Mouse (Mus musculus) mouse embryonic stem cell (cell line): ENCODE data around the gene Col4a2.

Source experiments
- in situ Hi-C, 2 experiments: fragments of 300-500 bp; cut with MboI; formaldehyde crosslinking; loops; 1 replicate in 1 of 2; 3 replicates in 1 of 2; pipeline ENCODE4 v1.14.3; 2019 to 2020; ENCODE audit warnings: low sequenced_read_pairs in 2 of 2, low pct_unique_long_range_greater_than_20kb in 1 of 2, mixed read lengths in 1 of 2; ENCODE audit not compliant: unreplicated experiment in 1 of 2

The Col4a2 gene

DNA sequence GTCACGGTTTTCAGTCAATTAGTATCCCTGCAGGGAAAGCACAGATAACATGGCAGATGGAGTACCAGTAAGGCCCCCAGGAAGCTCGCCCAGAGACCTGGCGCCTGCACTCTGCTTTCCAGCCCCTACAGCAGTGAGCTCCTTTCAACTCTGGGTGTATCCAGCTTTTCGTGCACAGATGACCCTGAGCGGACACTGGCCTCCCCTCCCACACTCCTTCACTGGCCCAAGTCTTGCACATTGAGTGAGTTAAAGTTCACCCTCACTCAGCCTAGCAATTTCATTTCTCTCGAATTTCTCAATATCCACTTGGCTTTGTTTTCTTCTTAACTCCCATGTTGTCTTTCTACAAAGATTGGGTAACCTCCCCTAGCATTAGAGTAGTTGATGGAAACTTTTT, 24.3 kb upstream of the Col4a2 start:
- in situ Hi-C loops, result no loop called here

DNA sequence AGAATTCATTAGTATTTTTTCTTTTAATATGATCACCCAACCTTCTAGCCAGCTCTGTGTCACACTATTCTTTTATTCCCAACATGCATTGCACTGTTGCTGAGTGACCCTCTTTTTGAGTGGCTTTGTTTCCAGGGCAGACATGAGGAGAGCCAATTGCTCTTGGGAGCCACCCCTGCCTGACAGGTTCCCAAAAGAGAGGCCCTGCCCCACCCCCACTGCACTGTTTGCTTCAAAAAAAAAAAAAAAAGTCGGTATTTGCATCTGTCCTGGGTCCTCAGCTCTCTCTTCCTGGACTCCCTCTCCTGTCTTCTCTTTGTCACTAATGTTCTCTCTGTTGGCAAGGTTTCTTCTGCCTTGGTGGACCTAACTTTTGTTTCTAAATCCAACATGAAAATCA, 22.1 kb upstream of the Col4a2 start:
- in situ Hi-C loops, result no loop called here

DNA sequence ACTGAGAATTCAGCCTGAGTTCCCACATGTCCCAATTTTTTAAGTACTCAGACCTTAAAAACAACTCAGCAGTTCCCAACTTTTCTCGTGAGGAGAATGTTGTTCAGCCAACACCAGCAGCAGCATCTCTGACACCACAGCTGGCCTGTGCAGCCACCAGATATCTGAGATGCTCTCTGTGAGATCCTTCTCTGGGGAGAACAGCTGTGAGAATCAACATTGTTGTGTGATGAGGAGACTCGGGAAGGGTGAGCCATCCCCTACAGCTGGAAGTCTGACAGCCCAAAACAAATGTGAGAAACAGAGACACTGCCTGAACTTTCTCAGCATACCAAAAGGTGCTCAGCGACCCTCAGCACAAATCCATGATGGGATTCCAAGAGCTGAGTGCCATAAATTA, 20.0 kb upstream of the Col4a2 start:
- in situ Hi-C loops, result no loop called here

DNA sequence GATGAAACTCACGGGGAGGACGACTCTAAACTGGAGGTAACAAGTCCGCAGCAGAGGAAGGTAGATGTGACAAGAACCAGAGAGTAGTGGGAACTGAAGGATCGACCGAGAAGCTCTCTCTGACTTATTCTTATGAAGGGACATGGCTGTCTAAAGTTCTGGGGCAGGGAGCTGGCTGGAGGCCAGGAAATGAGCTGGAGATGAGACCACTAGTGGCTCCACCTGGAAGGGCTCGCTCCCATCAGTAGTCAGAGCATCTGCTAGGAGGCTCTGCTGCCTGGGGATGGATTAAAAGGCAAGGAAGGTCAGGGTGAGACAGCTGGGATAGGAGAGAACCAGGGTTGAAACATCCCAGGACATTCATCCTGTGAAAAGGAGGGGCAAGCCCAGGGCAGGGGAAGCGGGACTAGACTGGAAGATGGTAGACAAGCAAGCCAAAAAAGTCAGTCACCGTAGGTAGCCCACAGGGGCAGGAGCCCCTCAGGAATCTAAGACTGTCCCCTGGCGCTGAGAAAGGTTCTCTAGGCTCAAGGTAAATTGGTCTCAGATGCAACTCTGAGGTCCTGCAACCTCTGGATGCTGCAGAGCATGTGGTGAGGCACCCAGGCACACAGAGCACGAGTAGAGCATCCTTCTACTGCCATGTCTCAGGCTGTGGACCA, 16.2 kb upstream of the Col4a2 start:
- in situ Hi-C loops, result no loop called here

DNA sequence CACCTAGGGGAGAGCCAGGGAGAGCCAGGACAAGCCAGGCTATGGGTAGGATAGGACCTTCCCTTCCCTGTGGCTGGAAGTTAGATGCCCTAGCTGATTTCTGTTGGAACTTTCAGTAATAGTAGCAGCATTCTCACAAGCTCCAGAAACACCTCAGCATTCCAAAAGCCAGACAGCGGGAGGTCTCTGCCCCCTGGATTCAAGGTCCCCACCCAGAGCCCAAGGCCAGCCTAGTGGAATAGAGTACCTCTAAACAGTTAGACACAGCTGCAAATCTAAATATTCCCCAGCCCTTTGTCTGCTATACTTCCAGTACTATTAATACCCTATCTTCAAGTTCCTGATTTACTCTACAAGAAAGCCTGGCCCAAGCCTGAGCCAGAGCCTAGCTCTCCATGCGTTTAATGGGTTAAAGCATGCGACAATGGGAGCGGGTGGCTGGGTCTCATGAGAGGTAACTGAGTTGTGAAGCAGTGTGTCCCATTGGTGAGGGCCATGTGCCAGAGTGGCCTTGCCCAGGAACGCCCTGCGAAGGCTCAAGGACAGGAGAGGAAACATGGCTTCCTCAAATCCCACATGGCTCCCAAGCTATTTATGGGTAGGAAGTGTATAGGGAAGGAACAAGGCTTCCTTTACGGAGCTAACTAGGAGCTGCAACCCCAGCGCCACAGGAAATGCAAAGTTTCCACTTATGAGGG, 15.3 kb upstream of the Col4a2 start:
- in situ Hi-C loops, result no loop called here

DNA sequence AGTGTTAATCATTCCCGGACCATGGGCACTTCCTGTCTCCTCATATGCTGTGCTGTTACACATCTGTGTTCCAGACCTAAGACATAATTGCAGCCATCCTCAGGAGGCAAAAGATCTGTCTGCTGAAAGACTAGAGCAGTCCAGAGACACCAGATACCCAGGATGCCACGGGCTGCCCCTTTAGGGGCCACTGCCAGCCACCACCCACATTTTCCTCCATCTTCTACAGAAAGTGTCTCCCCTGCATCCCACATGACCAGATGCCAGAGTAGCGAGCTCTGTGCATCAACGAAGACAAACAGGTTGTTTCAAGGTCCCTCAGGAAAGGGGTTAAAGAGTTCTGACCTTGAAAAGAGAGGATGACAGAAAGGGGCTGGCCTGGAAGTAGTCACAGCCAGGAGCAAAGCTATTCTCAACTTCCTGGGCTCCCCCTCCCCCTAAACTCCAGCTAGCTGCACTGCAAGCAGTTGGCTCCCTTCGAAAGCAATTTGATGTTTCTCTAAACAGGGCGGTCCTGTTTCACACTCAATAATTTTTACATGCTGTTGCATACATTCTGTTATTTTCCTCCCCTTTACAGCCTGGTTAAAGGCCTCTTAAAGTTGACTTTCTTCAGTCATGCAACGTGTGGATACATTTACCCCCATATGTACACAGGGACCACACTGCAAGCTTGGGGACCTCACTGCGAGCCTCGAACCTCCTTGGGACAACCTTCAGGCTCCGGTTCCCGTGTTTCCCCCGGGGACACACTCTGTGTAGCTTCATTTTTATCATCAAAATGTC, 13.9 kb upstream of the Col4a2 start:
- in situ Hi-C loops, result no loop called here

DNA sequence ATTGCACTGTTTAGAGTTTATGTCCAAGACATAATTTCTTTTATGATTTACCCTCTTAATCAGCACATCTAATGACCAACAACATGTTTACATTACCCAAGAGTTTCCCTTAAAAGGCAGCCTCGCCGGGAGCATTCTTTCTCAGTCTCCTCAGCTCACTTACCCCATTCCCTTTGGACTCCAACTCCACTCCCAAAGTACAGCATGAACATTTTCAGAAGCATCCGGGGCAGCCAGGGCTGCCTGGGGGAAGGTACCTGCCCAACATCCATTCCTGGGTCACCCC, 13.3 kb upstream of the Col4a2 start:
- in situ Hi-C loops, result no loop called here

DNA sequence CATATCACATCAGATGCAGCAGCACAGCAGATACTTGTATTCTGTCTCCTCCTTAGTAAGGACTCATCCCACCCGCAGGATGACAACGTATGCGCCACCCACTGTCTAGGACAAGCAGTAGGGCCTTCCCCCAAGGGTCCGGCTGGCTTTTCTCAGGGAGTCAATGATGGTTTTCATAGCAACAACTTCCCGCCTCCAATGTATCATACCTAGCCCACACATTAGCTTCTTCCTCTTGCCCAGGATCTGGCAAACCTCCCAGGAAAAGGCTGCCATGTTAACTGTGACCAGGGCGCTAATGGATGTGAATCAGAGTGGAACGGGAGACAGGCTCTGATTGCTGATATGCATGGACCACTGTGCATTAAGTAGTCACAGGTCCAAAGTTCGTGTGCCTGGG, 12.2 kb upstream of the Col4a2 start:
- in situ Hi-C loops, result loop anchor here in 1 of 2 experiments (25.0 kb wide), 1 partner anchor 1087 kb away; the partner anchor contains the start of gene Sox1

DNA sequence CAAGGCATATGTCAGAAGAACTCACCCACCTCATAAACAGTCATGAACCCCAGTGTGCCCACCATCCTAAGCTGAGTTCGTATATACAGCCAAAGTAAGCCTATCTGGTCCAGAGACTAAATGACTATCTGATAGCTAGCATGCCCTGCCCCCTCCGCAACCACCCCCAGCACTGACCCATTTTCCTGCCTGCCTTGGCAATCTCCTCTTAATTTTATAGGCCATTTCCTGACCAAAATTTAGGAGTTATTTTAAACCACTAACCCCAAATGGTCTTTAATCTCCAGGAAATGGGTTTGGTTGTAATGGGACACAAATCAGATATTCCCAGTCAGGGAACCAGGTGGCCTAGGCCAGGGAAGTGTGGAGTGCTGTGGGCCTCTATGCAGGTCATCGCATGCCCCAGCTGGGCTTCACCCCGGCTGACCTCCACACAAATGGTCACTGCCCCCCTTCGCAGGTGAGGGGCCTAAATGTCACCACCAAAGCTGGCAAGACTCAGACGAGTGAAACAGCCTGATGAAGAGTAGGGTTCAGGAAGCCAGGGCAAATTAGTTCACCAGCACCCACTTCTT, 8.5 kb upstream of the Col4a2 start:
- in situ Hi-C loops, result loop anchor here in 1 of 2 experiments (25.0 kb wide), 1 partner anchor 1083 kb away; the partner anchor contains the start of gene Sox1

DNA sequence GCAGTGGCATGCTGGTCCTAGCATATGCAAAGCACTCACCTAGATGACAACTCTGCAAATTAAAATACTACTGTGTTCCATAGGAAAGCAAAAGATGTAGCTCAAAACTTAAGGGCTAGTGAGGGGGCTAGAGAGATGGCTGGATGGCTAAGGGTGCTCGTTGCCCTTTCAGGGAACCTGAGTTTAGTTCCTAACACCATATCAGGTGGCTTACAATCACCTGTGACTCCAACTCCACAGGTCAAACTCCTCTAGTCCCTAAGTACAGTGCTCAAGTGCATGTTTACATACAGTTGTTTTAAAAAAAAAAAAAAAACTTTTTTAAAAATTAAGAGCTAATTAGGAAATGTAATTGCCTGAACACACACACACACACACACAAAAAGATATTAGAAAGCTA, 7.1 kb upstream of the Col4a2 start:
- in situ Hi-C loops, result loop anchor here in 1 of 2 experiments (25.0 kb wide), 1 partner anchor 1082 kb away; the partner anchor contains the start of gene Sox1

DNA sequence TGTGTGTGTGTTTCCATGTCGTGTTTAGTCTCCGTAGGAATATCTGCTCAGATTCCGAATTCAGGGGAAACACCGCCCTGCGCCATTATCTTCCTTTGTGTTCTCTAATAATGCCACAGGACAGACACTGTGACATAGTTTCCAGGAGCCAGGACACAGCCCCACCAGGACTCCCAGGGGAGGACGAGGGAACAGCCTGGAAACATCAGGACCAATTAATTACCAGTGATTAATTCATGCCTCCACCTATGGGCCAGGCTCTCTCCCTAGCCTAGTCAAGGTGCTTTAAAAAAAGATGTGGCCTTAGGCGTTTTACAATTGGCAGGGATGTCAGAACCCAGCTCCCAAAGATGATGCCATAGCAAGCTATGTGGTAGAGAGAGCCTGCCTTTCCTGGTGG, 5.2 kb upstream of the Col4a2 start:
- in situ Hi-C loops, result loop anchor here in 1 of 2 experiments (25.0 kb wide), 1 partner anchor 1080 kb away; the partner anchor contains the start of gene Sox1

DNA sequence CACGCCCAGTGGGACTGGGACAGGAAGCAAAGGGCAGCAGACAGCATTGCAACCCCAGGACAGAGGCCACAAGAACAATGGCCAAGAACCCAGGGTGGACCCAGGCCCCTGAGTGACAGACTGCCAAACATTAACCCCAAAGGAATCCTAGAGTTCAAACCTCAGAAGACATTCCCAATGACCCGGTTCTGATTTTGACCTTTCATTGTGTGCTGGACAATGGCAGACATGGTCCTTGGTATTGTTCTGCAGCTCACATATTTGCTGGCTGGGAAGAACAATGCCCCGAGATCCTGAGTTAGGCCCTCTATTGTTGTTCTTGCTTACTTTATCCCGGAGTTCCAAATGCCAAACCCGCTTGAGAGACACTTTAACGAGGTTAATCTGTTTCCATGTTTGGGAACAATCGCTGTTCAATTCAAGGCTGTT, 4.0 kb upstream of the Col4a2 start:
- in situ Hi-C loops, result loop anchor here in 1 of 2 experiments (25.0 kb wide), 1 partner anchor 1079 kb away; the partner anchor contains the start of gene Sox1

DNA sequence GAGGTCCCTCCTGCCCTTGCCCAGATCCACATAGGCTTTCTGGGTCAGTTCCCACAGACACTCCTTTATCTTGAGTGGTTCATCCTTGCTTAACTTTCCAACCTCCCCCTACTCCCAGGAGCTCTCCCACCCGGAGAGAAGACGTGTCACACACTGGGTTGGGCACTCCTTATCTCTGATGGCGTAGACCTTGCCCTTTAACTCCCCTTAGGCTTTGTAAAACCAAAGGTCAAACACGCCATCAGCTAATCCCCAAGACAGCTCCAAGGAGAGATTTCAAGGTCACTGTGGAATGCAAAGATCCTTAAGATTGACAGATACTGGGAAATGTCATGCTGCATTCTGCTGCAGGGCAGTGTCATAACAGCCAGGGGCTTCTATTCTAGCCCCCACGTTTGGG, 3.4 kb upstream of the Col4a2 start:
- in situ Hi-C loops, result loop anchor here in 1 of 2 experiments (25.0 kb wide), 1 partner anchor 1078 kb away; the partner anchor contains the start of gene Sox1

DNA sequence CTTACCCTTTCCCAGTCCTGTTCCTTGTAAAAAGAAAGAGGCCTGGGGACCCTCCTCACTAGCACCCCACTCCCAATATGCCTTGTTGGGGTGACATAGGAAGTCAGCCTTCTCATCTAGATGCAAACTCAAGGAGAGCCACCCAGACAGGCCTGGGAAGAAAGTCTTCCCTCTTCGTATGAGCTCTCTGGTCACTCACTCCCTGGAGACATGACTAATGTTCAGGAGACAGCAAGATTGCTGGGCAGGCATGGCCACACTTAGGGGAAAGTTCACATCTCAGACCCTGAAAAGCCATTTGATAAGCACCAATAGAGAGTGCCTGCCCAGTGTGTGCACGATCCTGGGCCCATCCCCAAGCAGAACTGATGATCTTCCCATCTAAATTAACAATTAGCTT, 2.6 kb upstream of the Col4a2 start:
- in situ Hi-C loops, result loop anchor here in 1 of 2 experiments (25.0 kb wide), 1 partner anchor 1077 kb away; the partner anchor contains the start of gene Sox1

DNA sequence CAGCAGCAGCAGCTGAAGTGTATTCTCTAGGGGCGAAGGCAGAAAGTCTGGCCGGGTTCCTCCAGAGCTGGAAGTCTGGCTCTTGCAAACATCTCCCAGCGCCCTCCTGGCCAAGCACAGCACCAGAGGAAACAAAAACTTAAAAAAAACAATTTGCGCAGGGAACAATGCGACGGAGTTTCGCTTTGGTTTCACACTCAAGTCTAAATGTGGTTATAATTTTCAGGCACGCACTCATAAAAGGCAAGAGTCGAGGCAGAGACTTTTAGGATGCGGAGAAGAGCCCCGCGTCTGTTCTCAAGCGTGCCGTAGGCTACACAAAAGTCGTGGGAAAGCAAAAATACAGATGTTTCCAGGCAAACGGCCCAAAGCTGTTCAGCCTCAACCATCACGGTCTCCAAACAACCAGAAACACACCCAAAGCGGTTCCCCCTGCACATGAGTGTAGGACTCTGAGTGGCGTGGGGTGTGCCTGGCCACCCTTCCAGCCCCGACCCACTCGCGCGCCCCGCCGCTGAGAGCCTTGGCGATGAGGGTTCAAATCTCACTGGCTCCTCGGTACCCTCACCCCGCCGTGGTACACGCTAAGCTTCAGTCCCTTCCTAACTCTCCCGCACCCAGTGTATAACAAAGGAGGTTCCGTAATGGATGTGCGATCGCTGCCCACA, 790 bp upstream of the Col4a2 start:
- in situ Hi-C loops, result loop anchor here in 1 of 2 experiments (25.0 kb wide), 1 partner anchor 1075 kb away; the partner anchor contains the start of gene Sox1

DNA sequence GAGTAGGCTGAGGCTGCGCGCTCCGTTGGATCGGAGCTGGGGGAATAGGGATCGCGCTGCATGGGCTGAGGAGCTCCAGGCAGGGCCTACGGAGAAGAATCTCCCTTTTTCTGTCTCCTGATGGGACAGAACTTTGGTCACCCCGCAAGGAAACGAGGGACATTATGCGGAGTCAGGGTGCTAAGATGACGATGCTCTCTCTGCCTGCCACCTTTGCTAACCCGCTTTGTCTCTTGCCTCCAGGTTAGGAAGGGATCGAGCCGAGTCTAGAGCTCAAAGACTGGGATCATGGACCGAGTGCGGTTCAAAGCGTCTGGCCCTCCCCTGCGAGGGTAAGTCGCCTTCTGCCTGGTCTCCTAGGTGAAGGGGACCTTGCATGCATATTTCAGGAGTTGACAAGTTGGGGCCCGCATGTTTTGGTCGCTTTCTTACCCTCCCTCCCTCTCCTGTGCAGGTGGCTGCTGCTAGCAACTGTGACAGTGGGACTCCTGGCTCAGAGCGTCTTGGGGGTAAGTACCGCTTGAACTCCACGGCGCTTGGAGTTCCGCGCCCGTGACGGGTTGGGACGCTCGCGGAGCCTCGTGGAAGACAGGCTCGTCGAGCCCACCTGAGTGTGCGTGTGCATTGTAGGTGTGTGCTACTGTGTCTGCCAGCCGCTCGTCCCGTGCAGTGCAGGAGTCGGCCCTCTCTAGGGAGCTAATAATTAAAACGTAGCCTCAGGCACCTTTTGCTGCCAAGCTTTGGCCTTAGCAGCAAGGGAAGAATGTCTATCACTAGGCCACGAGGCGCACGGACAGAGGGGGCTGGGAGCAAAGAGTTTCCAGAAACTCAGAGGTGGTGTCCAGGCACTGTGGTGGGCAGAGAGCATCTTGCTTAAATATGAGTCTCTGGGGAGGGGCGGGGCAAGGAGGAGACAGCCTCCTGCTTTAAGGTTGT, 839 bp downstream of the Col4a2 start:
- in situ Hi-C loops, result loop anchor here in 1 of 2 experiments (25.0 kb wide), 1 partner anchor 1074 kb away; the partner anchor contains the start of gene Sox1

DNA sequence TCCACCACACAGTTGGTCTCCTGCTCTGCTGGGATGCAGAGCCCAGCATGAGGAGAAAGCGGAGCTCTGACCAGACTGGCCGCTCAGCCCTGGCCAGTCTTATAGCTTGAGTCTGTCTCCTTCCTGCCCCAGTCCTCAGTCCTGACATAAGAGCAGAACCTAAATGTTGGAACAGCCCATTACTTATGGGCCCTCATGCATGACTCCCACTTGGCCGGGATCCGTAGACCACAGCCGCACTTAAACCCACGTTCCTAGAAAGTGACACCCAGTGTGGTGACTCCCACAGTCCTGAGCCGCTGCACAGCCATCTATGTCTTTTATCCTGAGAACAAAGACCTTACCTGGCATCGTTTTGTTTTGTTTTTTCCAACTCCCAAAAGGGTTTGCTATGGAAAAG, 2.0 kb downstream of the Col4a2 start:
- in situ Hi-C loops, result loop anchor here in 1 of 2 experiments (25.0 kb wide), 1 partner anchor 1073 kb away; the partner anchor contains the start of gene Sox1
